Comparison of ENCODE assay signal across 8 mouse cellular contexts in the genomic region with DNA sequence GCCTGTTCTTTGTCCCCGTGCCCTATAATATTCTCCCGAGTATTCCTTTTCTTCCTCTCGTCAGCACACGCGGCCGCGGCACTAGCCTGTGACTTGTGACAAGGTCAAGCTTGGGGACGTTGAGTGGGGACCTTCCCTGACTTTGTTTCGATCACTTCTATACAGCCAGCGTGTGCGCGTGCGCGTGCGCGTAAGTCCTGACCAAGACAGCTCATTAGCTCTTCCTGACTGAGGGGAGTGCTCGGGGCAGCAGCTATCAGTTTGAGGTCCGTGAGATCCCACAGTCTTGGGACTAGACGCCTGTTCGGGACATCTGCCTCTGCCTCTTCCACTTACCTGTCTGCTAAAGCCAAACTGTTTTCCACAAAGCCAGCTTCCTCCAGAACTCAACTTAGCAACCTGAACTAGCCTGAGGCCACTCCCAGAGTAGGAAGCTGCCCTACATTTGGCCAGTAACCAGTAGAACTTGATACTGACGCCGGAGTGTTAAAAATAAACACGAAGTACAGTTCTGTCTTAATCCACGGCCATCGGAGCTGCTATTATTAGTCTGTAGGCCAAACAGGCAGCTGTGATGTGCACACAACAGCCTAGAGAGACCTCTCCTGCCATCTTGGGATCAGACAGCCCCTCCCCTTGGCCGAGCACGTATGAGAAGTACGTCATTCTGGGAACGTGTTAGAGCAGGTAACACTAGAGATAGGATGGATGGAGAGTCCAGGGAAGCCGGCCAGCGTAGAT. TPM values are rescaled to one million over a fixed set of nuclear protein-coding genes. Genes with fewer than 3 reads are reported as not detected.
DNase-seq lines count a peak whose midpoint lies in the region; ATAC-seq and TF ChIP-seq lines count a peak whose summit lies in the region.

No protein-coding gene starts in this region.

- peak overlapping the region; percentile 9 for H3K9ac ChIP-seq in liver, adult 2 months (ENCODE audit: low read depth, low read length)
- H3K9ac ChIP-seq in liver, embryonic 12.5 days = no peak overlapping the region
- peak overlapping the region; percentile 2; the same call in 1 of the 2 replicates for H3K9ac ChIP-seq in kidney, postnatal 0 days (ENCODE audit: low read depth, low read length)
- no peak overlapping the region for H3K9ac ChIP-seq in neural tube, embryonic 15.5 days (replicated peaks)

- no peaks in the 10 kb centered on the region for H3K27me3 ChIP-seq in liver, adult 2 months (ENCODE audit: control insufficient read depth, insufficient read depth, low read length)
- peaks cover 29% of the 10 kb centered on the region for H3K27me3 ChIP-seq in liver, embryonic 12.5 days (replicated peaks)
- no peaks in the 10 kb centered on the region for H3K27me3 ChIP-seq in kidney, postnatal 0 days (ENCODE audit: insufficient read depth, low read length)
- H3K27me3 ChIP-seq in neural tube, embryonic 15.5 days (replicated peaks) = no peaks in the 10 kb centered on the region

- 60% methylated on average over 31 of the region's 31 CpGs for WGBS in liver, adult 2 months
- WGBS in liver, embryonic 12.5 days (ENCODE audit: insufficient replicate concordance) = 69% methylated on average over 31 of the region's 31 CpGs
- WGBS in kidney, postnatal 0 days = 62% methylated on average over 31 of the region's 31 CpGs
- WGBS in neural tube, embryonic 15.5 days = 81% methylated on average over 31 of the region's 31 CpGs

- ATAC-seq in liver, embryonic 12.5 days = no peak
- ATAC-seq in kidney, postnatal 0 days (replicated peaks; ENCODE audit: low FRiP score, low read depth) = no peak
- ATAC-seq in neural tube, embryonic 15.5 days (ENCODE audit: low FRiP score) = no peak

- H3K9me3 ChIP-seq in liver, embryonic 12.5 days (replicated peaks) = no peaks in the 10 kb centered on the region
- H3K9me3 ChIP-seq in kidney, postnatal 0 days (replicated peaks; ENCODE audit: low read length) = no peaks in the 10 kb centered on the region
- H3K9me3 ChIP-seq in neural tube, embryonic 15.5 days (replicated peaks) = no peaks in the 10 kb centered on the region

- peaks cover 25% of the 10 kb centered on the region for H3K4me1 ChIP-seq in liver, adult 2 months (ENCODE audit: control insufficient read depth, insufficient read depth, low read length)
- H3K4me1 ChIP-seq in liver, embryonic 12.5 days = no peaks in the 10 kb centered on the region; the same call in 1 of the 2 replicates
- H3K4me1 ChIP-seq in kidney, postnatal 0 days (replicated peaks; ENCODE audit: insufficient read depth, low read length) = peaks cover 44% of the 10 kb centered on the region
- peaks cover 30% of the 10 kb centered on the region for H3K4me1 ChIP-seq in neural tube, embryonic 15.5 days

- no peak for TF ChIP-seq POLR2A in liver, adult 2 months (IDR thresholded peaks at IDR 0.05; ENCODE audit: extremely low read depth, insufficient read depth, low read length)

- H3K36me3 ChIP-seq in liver, adult 2 months (ENCODE audit: control insufficient read depth, insufficient read depth, low read length) = no peaks in the 10 kb centered on the region
- H3K36me3 ChIP-seq in liver, embryonic 12.5 days = no peaks in the 10 kb centered on the region
- no peaks in the 10 kb centered on the region for H3K36me3 ChIP-seq in kidney, postnatal 0 days (ENCODE audit: insufficient read depth, low read length)
- no peaks in the 10 kb centered on the region for H3K36me3 ChIP-seq in neural tube, embryonic 15.5 days

- no peak for TF ChIP-seq CTCF in liver, adult 2 months (IDR thresholded peaks at IDR 0.05; ENCODE audit: low read depth, low read length)
- TF ChIP-seq CTCF in kidney, postnatal 0 days (IDR thresholded peaks at IDR 0.05; ENCODE audit: low read depth) = no peak

- H3K4me3 ChIP-seq in liver, adult 2 months (ENCODE audit: insufficient read depth, low read depth, low read length) = peak overlapping the region; percentile 24; the same call in 1 of the 2 replicates
- H3K4me3 ChIP-seq in liver, embryonic 12.5 days = no peak overlapping the region
- H3K4me3 ChIP-seq in kidney, postnatal 0 days (replicated peaks; ENCODE audit: low read depth, low read length) = no peak overlapping the region
- H3K4me3 ChIP-seq in neural tube, embryonic 15.5 days (replicated peaks) = no peak overlapping the region

- peaks cover 44% of the 10 kb centered on the region; the same call in 1 of the 2 replicates for H3K79me2 ChIP-seq in liver, adult 2 months (ENCODE audit: control insufficient read depth, insufficient read depth, low read length)

- DNase-seq in liver, adult 2 months (ENCODE audit: extremely low read depth, low read depth, low spot score) = peak; percentile 71
- DNase-seq in heart, adult 9 months (ENCODE audit: low spot score in 2 of 2) = peak; percentile 80 to 82
- peak; percentile 62 for DNase-seq in kidney, postnatal 0 days (ENCODE audit: low spot score)
- no peak for DNase-seq in embryo, embryonic 10.5 days (ENCODE audit: low spot score)
- no peak for DNase-seq in layer of hippocampus, adult 8-10 months (ENCODE audit: low spot score in 2 of 2)
- DNase-seq in spleen, postnatal 36 days (ENCODE audit: low spot score in 2 of 2) = no peak

- H3K27ac ChIP-seq in liver, adult 2 months (replicated peaks; ENCODE audit: insufficient read depth, low read depth, low read length) = peak overlapping the region; percentile 53
- no peak overlapping the region for H3K27ac ChIP-seq in liver, embryonic 12.5 days
- H3K27ac ChIP-seq in kidney, postnatal 0 days = peak overlapping the region; percentile 66
- H3K27ac ChIP-seq in neural tube, embryonic 15.5 days (replicated peaks) = peak overlapping the region; percentile 66

- no peak overlapping the region for H3K4me2 ChIP-seq in liver, embryonic 12.5 days
- H3K4me2 ChIP-seq in kidney, postnatal 0 days (ENCODE audit: low read length) = peak overlapping the region; percentile 21
- peak overlapping the region; percentile 17; the same call in 1 of the 2 replicates for H3K4me2 ChIP-seq in neural tube, embryonic 15.5 days

RNA-seq across cellular contexts. Expression of a gene that starts 17.8 kb away (rescaled TPM):
- total RNA-seq in liver, adult 2 months (2014; rRNA removed) = 14.2 and 15.9 TPM in 2 replicates
- 17.2 and 17.5 TPM in 2 replicates for polyA plus RNA-seq in liver, adult 2 months (2012; rRNA removed)
- 1.7 and 1.9 TPM in 2 replicates for polyA plus RNA-seq in liver, embryonic 12.5 days (2016; fragmentation: Nextera tagmentation; extraction: Ambion mirVana)
- 9.6 and 9.7 TPM in 2 replicates for polyA plus RNA-seq in kidney, postnatal 0 days (2015; fragmentation: Nextera tagmentation; extraction: Ambion mirVana)
- 69.2 and 82.7 TPM in 2 replicates for polyA plus RNA-seq in neural tube, embryonic 15.5 days (2015; fragmentation: Nextera tagmentation; extraction: Ambion mirVana)
- 100 to 1,000 TPM; 117 to 120 (median 117) TPM for total RNA-seq in layer of hippocampus, adult 8-10 months (2022)

RNA-seq across cellular contexts. Expression of a gene that starts 29.4 kb away (rescaled TPM):
- not detected in 2 replicates for total RNA-seq in liver, adult 2 months (2014; rRNA removed)
- polyA plus RNA-seq in liver, adult 2 months (2012; rRNA removed) = not detected in 2 replicates
- polyA plus RNA-seq in liver, embryonic 12.5 days (2016; fragmentation: Nextera tagmentation; extraction: Ambion mirVana) = not detected in 2 replicates
- 0.33 and 0.59 TPM in 2 replicates for polyA plus RNA-seq in kidney, postnatal 0 days (2015; fragmentation: Nextera tagmentation; extraction: Ambion mirVana)
- 1.7 and 2.6 TPM in 2 replicates for polyA plus RNA-seq in neural tube, embryonic 15.5 days (2015; fragmentation: Nextera tagmentation; extraction: Ambion mirVana)
- total RNA-seq in layer of hippocampus, adult 8-10 months (2022) = 1 to 10 TPM in 2 of 4 experiments, under 1 TPM in 2; 0.31 to 3.7 (median 1.3) TPM

RNA-seq across cellular contexts. Expression of a gene that starts 42.2 kb away (rescaled TPM):
- total RNA-seq in liver, adult 2 months (2014; rRNA removed) = 3.0 and 3.2 TPM in 2 replicates
- polyA plus RNA-seq in liver, adult 2 months (2012; rRNA removed) = 25.0 and 28.3 TPM in 2 replicates
- polyA plus RNA-seq in liver, embryonic 12.5 days (2016; fragmentation: Nextera tagmentation; extraction: Ambion mirVana) = 2.8 and 3.2 TPM in 2 replicates
- polyA plus RNA-seq in kidney, postnatal 0 days (2015; fragmentation: Nextera tagmentation; extraction: Ambion mirVana) = 7.8 and 9.1 TPM in 2 replicates
- 9.7 and 14.1 TPM in 2 replicates for polyA plus RNA-seq in neural tube, embryonic 15.5 days (2015; fragmentation: Nextera tagmentation; extraction: Ambion mirVana)
- total RNA-seq in layer of hippocampus, adult 8-10 months (2022) = 10 to 100 TPM; 76.6 to 82.7 (median 81.8) TPM

RNA-seq across cellular contexts. Expression of a gene that starts 54.9 kb away (rescaled TPM):
- 2.8 and 3.6 TPM in 2 replicates for total RNA-seq in liver, adult 2 months (2014; rRNA removed)
- polyA plus RNA-seq in liver, adult 2 months (2012; rRNA removed) = 1.3 and 4.9 TPM in 2 replicates
- polyA plus RNA-seq in liver, embryonic 12.5 days (2016; fragmentation: Nextera tagmentation; extraction: Ambion mirVana) = 1.1 TPM in 2 replicates
- polyA plus RNA-seq in kidney, postnatal 0 days (2015; fragmentation: Nextera tagmentation; extraction: Ambion mirVana) = 2.9 and 5.0 TPM in 2 replicates
- polyA plus RNA-seq in neural tube, embryonic 15.5 days (2015; fragmentation: Nextera tagmentation; extraction: Ambion mirVana) = 4.3 and 6.7 TPM in 2 replicates
- total RNA-seq in layer of hippocampus, adult 8-10 months (2022) = 1 to 10 TPM in 1 of 4 experiments, under 1 TPM in 2, not detected in 1; 0.49 to 1.2 (median 0.81) TPM

Comparison
In these comparisons a context has a peak if more than half of its experiments do, and no peak if none do; other contexts are left out.
1. H3K9ac ChIP-seq: peak in liver, adult 2 months (single experiment) and kidney, postnatal 0 days (single experiment); none in liver, embryonic 12.5 days (single experiment) and neural tube, embryonic 15.5 days (single experiment).
2. DNase-seq: peak in liver, adult 2 months (single experiment), heart, adult 9 months (2 of 2) and kidney, postnatal 0 days (single experiment); none in embryo, embryonic 10.5 days (single experiment), layer of hippocampus, adult 8-10 months (0 of 2) and spleen, postnatal 36 days (0 of 2).